Mouse (Mus musculus) heart, embryonic 16.5 days (tissue): ENCODE data around the gene Mrps12. TPM values are rescaled to one million over a fixed set of nuclear protein-coding genes. Genes with fewer than 3 reads are reported as not detected.

ENCODE experiments used
- ATAC-seq: fragments of 200-750 bp; cut with Nextera tagmentation; replicated peaks from 2 replicates; pipeline ENCODE4 v1.8.0; 2017; ENCODE audit warnings: moderate number of reproducible peaks; ENCODE audit not compliant: insufficient read depth, low FRiP score; ENCODE audit errors: extremely low read depth
- H3K27ac ChIP-seq: fragments of 300-500 bp; sonication (generic); 2 replicates; pipeline ENCODE4 v1.5.1; 2014; ENCODE audit warnings: mild to moderate bottlenecking, low read length, control low read depth, moderate library complexity
- H3K27me3 ChIP-seq: fragments of 300-500 bp; sonication (generic); 2 replicates; pipeline ENCODE4 v1.6.1; 2014; ENCODE audit warnings: low read length, mixed read lengths; ENCODE audit not compliant: control insufficient read depth, insufficient read depth
- H3K36me3 ChIP-seq: fragments of 300-500 bp; sonication (generic); 2 replicates; pipeline ENCODE4 v1.6.1; 2014; ENCODE audit not compliant: control insufficient read depth, insufficient read depth
- H3K4me1 ChIP-seq: fragments of 300-500 bp; sonication (generic); 2 replicates; pipeline ENCODE4 v1.6.1; 2014; ENCODE audit warnings: low read length, mixed read lengths; ENCODE audit not compliant: control insufficient read depth, insufficient read depth
- H3K4me2 ChIP-seq: fragments of 300-500 bp; sonication (generic); 2 replicates; pipeline ENCODE4 v1.6.1; 2014; ENCODE audit warnings: low read depth, mild to moderate bottlenecking, control low read depth, low read length
- H3K4me3 ChIP-seq: fragments of 300-500 bp; sonication (generic); 2 replicates; pipeline ENCODE4 v1.5.1; 2014; ENCODE audit warnings: mild to moderate bottlenecking, control low read depth, low read length
- H3K9ac ChIP-seq: fragments of 300-500 bp; sonication (generic); 2 replicates; pipeline ENCODE4 v1.6.1; 2014; ENCODE audit warnings: low read length, control low read depth
- H3K9me3 ChIP-seq: fragments of 300-500 bp; sonication (generic); replicated peaks from 2 replicates; pipeline ENCODE4 v1.6.1; 2016; ENCODE audit warnings: low read length; ENCODE audit not compliant: control insufficient read depth
- WGBS: fragments of 180-500 bp; shearing (Covaris S2); extraction: QIAGEN DNeasy Blood & Tissue Kit; methylation state at CpG from one replicate; pipeline ENCODE4 v1.1.7; 2014; 5-methylcytosine and 5-hydroxymethylcytosine counted together
- polyA plus RNA-seq: library from polyadenylated mRNA; unstranded; fragments of >200 nt; fragmentation: Nextera tagmentation; extraction: Ambion mirVana; gene quantifications from 2 replicates; pipeline ENCODE4 v1.2.1, GENCODE M21; 2015

The Mrps12 gene
- polyA plus RNA-seq, 1 experiment from 2014 or later: 122 TPM

GRCm38 (mm10) chr7:28739829-28740228 lies 1.8 kb downstream of the Mrps12 start:
- H3K4me1 ChIP-seq: peaks cover 12% of the 10 kb centered on the region
- H3K9me3 ChIP-seq: no peaks in the 10 kb centered on the region
- no peak for ATAC-seq
- H3K4me3 ChIP-seq: no peak overlapping the region
- no peak overlapping the region for H3K27ac ChIP-seq
- 91% methylated on average over 21 of the region's 21 CpGs for WGBS
- no peak overlapping the region for H3K4me2 ChIP-seq
- H3K27me3 ChIP-seq: no peaks in the 10 kb centered on the region
- peaks cover 32% of the 10 kb centered on the region for H3K36me3 ChIP-seq
- no peak overlapping the region for H3K9ac ChIP-seq

GRCm38 (mm10) chr7:28735701-28736100 lies 5.9 kb downstream of the Mrps12 start:
- H3K27me3 ChIP-seq: no peaks in the 10 kb centered on the region
- H3K4me2 ChIP-seq: no peak overlapping the region
- peaks cover 33% of the 10 kb centered on the region for H3K36me3 ChIP-seq
- no peak for ATAC-seq
- 75% methylated on average over 6 of the region's 6 CpGs for WGBS
- H3K4me3 ChIP-seq: no peak overlapping the region
- no peak overlapping the region for H3K9ac ChIP-seq
- H3K9me3 ChIP-seq: peaks cover 11% of the 10 kb centered on the region
- 0 out of 2 replicates have a peak, but pooled peaks cover 3% of the 10 kb centered on the region for H3K4me1 ChIP-seq
- no peak overlapping the region for H3K27ac ChIP-seq

GRCm38 (mm10) chr7:28733211-28733610 lies 8.4 kb downstream of the Mrps12 start:
- no peak overlapping the region for H3K27ac ChIP-seq

GRCm38 (mm10) chr7:28732341-28733142 lies 9.1 kb downstream of the Mrps12 start:
- 4% methylated on average over 58 of the region's 58 CpGs for WGBS
- Histone ChIP-seq H3K27ac (no peak overlapping the region), H3K9ac (peak overlapping the region; percentile 63), H3K36me3 (peaks cover 15% of the 10 kb centered on the region), H3K9me3 (peaks cover 11% of the 10 kb centered on the region), H3K27me3 (no peaks in the 10 kb centered on the region), H3K4me1 (0 out of 2 replicates have a peak, but pooled peaks cover 3% of the 10 kb centered on the region), H3K4me3 (peak overlapping the region; percentile 52), H3K4me2 (peak overlapping the region; percentile 78)
- ATAC-seq: peak; percentile 83

More at GRCm38 (mm10) chr7:28733211-28733610, 8.4 kb downstream of the Mrps12 start:
- ATAC-seq: no peak
- Histone ChIP-seq H3K9ac (0 out of 2 replicates have a peak overlapping the region, but pooled peaks have one; percentile 8), H3K4me1 (0 out of 2 replicates have a peak, but pooled peaks cover 3% of the 10 kb centered on the region), H3K9me3 (peaks cover 11% of the 10 kb centered on the region), H3K27me3 (no peaks in the 10 kb centered on the region), H3K4me2 (peak overlapping the region; percentile 78), H3K4me3 (peak overlapping the region; percentile 52), H3K36me3 (peaks cover 20% of the 10 kb centered on the region)
- 25% methylated on average over 11 of the region's 11 CpGs for WGBS

- Histone ChIP-seq H3K4me1 (0 out of 2 replicates have a peak, but pooled peaks cover 5% of the 10 kb centered on the region), H3K4me2 (no peak overlapping the region)
These were observed 13.8 kb downstream of the Mrps12 start for GRCm38 (mm10) chr7:28727649-28728340.

DNA sequence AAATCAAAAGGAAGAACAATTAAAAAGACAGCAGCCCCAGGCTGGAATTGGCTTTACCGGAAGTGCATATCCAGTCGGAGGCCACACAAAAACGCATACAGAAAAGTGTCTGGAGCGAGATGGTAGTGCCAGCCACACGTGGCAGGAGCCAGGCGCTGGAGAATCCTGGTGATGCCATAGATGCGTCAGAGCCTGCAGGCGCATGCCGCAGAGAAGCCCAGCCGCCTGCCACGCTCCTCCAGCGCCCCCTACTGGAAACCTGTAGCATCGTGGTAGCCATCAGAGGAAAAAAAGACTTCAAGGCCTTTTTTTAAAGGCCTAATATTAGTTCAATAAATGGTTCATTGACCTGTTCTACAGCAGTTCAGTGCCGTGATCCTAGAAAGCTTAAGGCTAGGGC lies 15.0 kb downstream of the Mrps12 start:
- Histone ChIP-seq H3K4me3 (no peak overlapping the region), H3K27me3 (no peaks in the 10 kb centered on the region), H3K9me3 (peaks cover 8% of the 10 kb centered on the region), H3K27ac (no peak overlapping the region), H3K36me3 (0 out of 2 replicates have a peak, but pooled peaks cover 11% of the 10 kb centered on the region), H3K9ac (no peak overlapping the region), H3K4me2 (peak overlapping the region; percentile 21; the same call in 1 of the 2 replicates), H3K4me1 (0 out of 2 replicates have a peak, but pooled peaks cover 2% of the 10 kb centered on the region)
- 10% methylated on average over 14 of the region's 14 CpGs for WGBS
- no peak; the same call in 1 of the 2 replicates for ATAC-seq

More at GRCm38 (mm10) chr7:28727649-28728340, 13.8 kb downstream of the Mrps12 start:
- 0 out of 2 replicates have a peak, but pooled peaks cover 11% of the 10 kb centered on the region for H3K36me3 ChIP-seq
- H3K27me3 ChIP-seq: no peaks in the 10 kb centered on the region
- no peak overlapping the region for H3K4me3 ChIP-seq
- H3K9ac ChIP-seq: no peak overlapping the region
- no peak overlapping the region for H3K27ac ChIP-seq
- 56% methylated on average over 10 of the region's 10 CpGs for WGBS
- peaks cover 11% of the 10 kb centered on the region for H3K9me3 ChIP-seq
- ATAC-seq: no peak

DNA sequence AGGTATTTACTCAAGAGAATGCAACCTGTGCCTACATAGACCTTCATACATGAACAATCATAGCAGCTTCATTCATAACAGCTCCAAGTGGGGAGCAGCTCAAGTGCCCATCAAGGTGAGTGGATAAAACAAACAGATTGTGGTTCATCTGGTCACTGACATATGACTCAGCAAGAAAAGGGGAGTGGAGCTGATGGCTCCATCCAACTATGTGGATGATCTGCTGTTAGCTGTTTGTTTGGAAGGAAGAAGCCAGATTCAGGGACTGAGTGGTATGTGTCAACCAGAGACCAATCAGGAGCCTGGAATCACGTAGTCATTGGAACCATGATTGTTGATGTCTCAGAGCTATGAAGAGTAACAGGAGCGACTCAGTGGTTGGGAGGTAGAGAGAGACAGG lies 17.0 kb downstream of the Mrps12 start:
- no peak overlapping the region for H3K4me3 ChIP-seq
- no peak overlapping the region for H3K27ac ChIP-seq
- 93% methylated on average over 2 of the region's 2 CpGs for WGBS
- H3K9me3 ChIP-seq: no peaks in the 10 kb centered on the region; the same call in none of the 2 replicates
- H3K4me1 ChIP-seq: 0 out of 2 replicates have a peak, but pooled peaks cover 2% of the 10 kb centered on the region
- no peaks in the 10 kb centered on the region for H3K27me3 ChIP-seq
- H3K36me3 ChIP-seq: 0 out of 2 replicates have a peak, but pooled peaks cover 5% of the 10 kb centered on the region
- H3K4me2 ChIP-seq: no peak overlapping the region
- no peak for ATAC-seq
- H3K9ac ChIP-seq: no peak overlapping the region

DNA sequence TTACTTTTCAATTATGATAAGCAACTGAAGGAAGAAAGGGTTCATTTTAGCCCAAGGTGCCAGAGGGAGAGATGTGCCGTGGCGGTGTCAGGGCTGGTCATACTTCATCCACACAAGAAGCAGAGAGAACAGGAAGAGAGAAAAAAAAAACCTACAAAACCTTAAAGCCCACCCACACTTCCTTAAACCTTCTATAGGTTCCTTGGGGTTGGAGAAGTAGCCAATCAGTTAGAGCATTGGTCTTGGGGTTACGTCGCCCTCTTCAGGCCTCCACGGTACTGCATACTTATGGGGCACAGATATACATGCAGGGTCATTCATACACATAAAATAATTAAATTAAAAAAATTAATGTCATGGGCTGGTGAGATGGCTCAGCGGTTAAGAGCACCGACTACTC lies 19.5 kb downstream of the Mrps12 start:
- no peak overlapping the region for H3K4me2 ChIP-seq
- H3K4me3 ChIP-seq: no peak overlapping the region
- no peak overlapping the region for H3K27ac ChIP-seq
- H3K4me1 ChIP-seq: peaks cover 2% of the 10 kb centered on the region; the same call in 1 of the 2 replicates
- no peaks in the 10 kb centered on the region for H3K27me3 ChIP-seq
- H3K9me3 ChIP-seq: no peaks in the 10 kb centered on the region; the same call in none of the 2 replicates
- ATAC-seq: no peak
- H3K36me3 ChIP-seq: 0 out of 2 replicates have a peak, but pooled peaks cover 5% of the 10 kb centered on the region
- WGBS: 90% methylated on average over 7 of the region's 7 CpGs
- no peak overlapping the region for H3K9ac ChIP-seq
